Mouse (Mus musculus) midbrain, embryonic 10.5 days (tissue): ENCODE measurements around the gene Zic5. TPM values are rescaled to one million over a fixed set of nuclear protein-coding genes. Genes with fewer than 3 reads are reported as not detected.

ENCODE experiments used
- DNase-seq: peaks from one replicate; pipeline ENCODE4 v3.0.0-alpha.2; 2017; ENCODE audit warnings: low spot score
- H3K27ac ChIP-seq: fragments of 300-500 bp; sonication (generic); replicated peaks from 2 replicates; pipeline ENCODE4 v1.5.1; 2016; ENCODE audit warnings: mild to moderate bottlenecking
- H3K27me3 ChIP-seq: fragments of 300-500 bp; sonication (generic); 2 replicates; pipeline ENCODE4 v1.6.1; 2016; ENCODE audit warnings: low read depth, mild to moderate bottlenecking; ENCODE audit not compliant: poor library complexity, severe bottlenecking
- H3K36me3 ChIP-seq: fragments of 300-500 bp; sonication (generic); 2 replicates; pipeline ENCODE4 v1.6.1; 2016; ENCODE audit warnings: mild to moderate bottlenecking, moderate library complexity
- H3K4me1 ChIP-seq: fragments of 300-500 bp; sonication (generic); 2 replicates; pipeline ENCODE4 v1.6.1; 2016
- H3K4me3 ChIP-seq: fragments of 300-500 bp; sonication (generic); 2 replicates; pipeline ENCODE4 v1.5.1; 2016; ENCODE audit warnings: mild to moderate bottlenecking, moderate library complexity
- H3K9me3 ChIP-seq: fragments of 300-500 bp; sonication (generic); replicated peaks from 2 replicates; pipeline ENCODE4 v1.6.1; 2016; ENCODE audit warnings: mild to moderate bottlenecking
- WGBS: fragments of 180-500 bp; shearing (Covaris S2); methylation state at CpG from one replicate; pipeline ENCODE4 v1.1.7; 2016; 5-methylcytosine and 5-hydroxymethylcytosine counted together
- polyA plus RNA-seq: library from polyadenylated mRNA; unstranded; fragments of >200 nt; fragmentation: Nextera tagmentation; extraction: Ambion mirVana; gene quantifications from 2 replicates; pipeline ENCODE4 v1.2.1, GENCODE M21; 2016

Gene Zic5
- polyA plus RNA-seq, 1 experiment from 2014 or later = 15.3 TPM

DNA sequence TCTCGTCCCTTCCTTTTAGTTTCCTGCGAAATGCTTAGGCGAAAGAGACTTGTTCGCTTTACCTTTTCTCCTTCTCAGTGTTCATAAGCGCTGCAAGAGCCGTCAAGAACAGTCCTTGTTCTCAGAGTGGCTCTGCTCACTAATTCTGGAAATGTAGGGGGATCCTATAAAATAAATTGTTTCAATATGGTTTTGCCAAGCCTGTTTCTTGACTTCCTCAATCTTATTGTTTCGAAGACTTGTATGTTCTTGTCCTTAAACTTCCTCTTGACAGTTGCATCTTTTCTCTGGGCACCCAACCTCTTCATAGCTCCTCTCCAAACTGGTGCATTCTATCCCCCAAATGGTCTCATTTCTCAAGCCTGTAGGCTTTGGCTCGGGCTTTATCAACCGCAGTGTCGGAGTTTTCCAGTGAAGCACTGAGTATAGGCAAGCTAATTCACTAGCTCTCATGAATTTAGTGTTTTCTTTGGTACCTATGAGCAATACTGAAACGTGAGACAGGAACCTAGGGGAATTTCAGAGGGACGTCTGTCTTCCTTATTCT is 20.2 kb upstream of the Zic5 start:
- 2% methylated on average over 12 of the region's 12 CpGs for WGBS
- DNase-seq = peak; percentile 36
- Histone ChIP-seq H3K27me3 (peaks cover 100% of the 10 kb centered on the region), H3K27ac (peak overlapping the region; percentile 43; the same call in 1 of the 2 replicates), H3K9me3 (no peaks in the 10 kb centered on the region), H3K36me3 (no peaks in the 10 kb centered on the region), H3K4me3 (peak overlapping the region; percentile 44), H3K4me1 (peaks cover 71% of the 10 kb centered on the region)

DNA sequence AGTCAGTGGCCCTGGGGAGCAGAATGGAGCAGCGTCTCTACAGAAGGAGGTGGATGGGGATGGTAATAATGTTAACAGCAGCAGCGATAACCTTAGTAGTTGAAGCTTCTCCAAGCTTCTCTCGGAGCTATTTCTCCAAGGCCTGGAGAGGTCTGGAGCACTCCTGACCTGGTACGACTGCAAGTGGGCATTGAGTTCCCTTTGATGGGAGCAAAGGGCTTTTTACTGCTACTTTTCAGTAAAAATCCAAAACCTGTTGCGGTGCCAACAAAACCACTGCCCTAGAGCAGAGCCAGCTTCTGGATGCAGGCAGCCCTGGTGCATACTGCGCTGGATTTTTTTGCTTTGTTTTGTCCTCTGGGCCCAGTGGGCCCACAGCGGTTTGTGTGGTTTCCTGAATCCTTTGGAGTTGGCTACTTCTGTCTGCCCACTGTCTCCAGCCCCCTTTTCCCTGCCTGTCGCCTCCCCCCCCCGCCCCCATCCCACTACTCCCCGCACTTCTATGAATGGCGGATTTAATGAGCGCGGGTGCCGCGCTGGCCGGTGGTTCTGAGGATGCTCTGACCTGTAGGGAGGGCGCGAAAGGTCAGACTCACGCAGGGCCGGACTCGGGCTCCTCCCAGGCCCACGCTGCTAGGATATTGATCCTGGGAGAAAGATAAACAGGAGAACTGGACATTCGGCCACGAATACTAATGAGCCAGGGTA is 19.5 kb upstream of the Zic5 start:
- Histone ChIP-seq H3K4me1 (peaks cover 70% of the 10 kb centered on the region), H3K27me3 (peaks cover 100% of the 10 kb centered on the region)

DNA sequence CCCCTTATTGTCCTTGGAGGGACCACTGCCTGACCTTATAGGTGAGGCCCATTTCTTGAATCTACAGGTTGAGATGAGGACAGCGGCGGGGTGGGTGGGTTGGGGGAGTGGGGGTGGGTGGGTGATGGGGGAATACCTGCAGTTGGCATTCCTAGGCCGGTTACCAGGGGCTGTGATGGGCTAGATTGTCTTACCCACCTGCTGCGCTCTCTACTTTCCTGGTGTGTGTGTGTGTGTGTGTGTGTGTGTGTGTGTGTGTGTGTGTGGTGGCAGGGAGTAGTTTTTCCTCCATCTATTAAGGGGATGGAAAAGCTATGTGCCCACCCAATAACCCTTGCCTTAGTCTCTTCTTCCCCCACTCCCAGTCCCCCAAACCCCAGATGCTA is 19.0 kb upstream of the Zic5 start:
- H3K27ac ChIP-seq = peak overlapping the region; percentile 43
- no peaks in the 10 kb centered on the region for H3K9me3 ChIP-seq
- 7% methylated on average over 4 of the region's 4 CpGs for WGBS
- H3K4me1 ChIP-seq = peaks cover 66% of the 10 kb centered on the region
- peaks cover 100% of the 10 kb centered on the region for H3K27me3 ChIP-seq
- DNase-seq = no peak
- no peaks in the 10 kb centered on the region for H3K36me3 ChIP-seq
- H3K4me3 ChIP-seq = peak overlapping the region; percentile 44

More for the DNA sequence above, 19.5 kb upstream of the Zic5 start:
- peak; percentile 73 for DNase-seq
- H3K27ac ChIP-seq = peak overlapping the region; percentile 43
- 1% methylated on average over 24 of the region's 24 CpGs for WGBS
- H3K36me3 ChIP-seq = no peaks in the 10 kb centered on the region
- H3K9me3 ChIP-seq = no peaks in the 10 kb centered on the region
- H3K4me3 ChIP-seq = peak overlapping the region; percentile 44

DNA sequence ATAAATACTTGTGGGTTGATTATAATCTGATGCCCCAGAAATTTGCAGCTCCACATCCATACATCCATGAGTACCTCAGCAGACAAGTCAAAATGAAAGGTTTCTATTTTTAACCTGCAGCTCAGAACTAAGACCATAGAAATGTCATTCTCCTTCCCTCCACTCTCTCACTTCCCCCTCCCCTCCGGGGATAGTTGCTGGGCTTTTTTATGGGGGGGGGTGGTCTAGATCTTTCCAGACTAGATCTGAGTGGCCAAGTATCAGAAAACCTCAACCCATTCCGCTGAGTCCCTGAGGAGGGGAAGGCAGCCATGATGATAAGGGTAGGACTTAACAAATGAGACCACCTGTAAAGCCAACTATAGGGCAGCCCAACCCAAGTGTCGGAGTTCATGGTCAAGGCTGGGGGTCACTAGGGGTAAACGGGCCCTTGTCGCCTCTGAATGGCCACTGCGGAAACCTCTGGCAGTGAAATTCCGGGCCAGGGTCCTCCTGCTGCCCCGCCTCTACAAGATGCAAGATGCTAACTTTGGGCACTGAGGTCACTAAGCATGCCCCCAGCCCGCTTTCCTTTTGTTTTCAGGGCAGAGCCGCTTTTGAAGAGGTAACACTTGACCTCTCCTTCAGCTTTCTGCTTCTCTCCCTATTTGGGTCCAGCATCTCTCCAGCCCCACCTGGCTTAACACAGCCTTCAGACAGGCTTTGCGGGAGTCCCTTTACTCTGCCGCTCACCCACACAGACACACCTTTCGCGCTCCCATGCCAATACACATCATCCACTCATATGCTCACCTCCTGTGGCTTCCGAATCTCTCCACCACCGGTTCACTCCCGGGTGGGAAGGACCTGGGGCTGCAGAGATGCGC is 18.3 kb upstream of the Zic5 start:
- Histone ChIP-seq H3K27me3 (peaks cover 98% of the 10 kb centered on the region), H3K9me3 (no peaks in the 10 kb centered on the region), H3K4me1 (peaks cover 66% of the 10 kb centered on the region), H3K36me3 (peaks cover 3% of the 10 kb centered on the region), H3K27ac (peak overlapping the region; percentile 43), H3K4me3 (peak overlapping the region; percentile 44)
- WGBS = 2% methylated on average over 18 of the region's 18 CpGs
- peak; percentile 57 for DNase-seq

DNA sequence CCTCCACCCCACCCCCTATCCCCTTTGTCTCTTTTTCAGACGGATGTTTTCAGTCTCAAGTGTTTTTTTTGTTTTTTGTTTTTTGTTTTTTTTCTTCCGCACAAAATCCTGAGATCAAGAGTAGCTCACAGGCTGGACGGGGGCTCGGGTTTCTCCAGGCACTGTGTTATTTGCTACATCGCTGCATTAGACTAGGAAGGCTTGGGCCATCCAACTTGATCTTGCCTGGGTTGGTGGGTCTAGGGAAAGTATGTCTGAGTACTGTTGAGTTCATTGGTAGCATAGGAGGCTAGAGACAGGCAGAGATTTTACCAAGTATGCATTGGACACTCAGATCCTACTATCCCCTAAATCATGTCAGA is 17.5 kb upstream of the Zic5 start:
- no peak for DNase-seq
- Histone ChIP-seq H3K27ac (peak overlapping the region; percentile 97), H3K9me3 (no peaks in the 10 kb centered on the region), H3K4me1 (peaks cover 74% of the 10 kb centered on the region), H3K4me3 (peak overlapping the region; percentile 82), H3K27me3 (peaks cover 98% of the 10 kb centered on the region), H3K36me3 (peaks cover 11% of the 10 kb centered on the region)
- 2% methylated on average over 5 of the region's 5 CpGs for WGBS

DNA sequence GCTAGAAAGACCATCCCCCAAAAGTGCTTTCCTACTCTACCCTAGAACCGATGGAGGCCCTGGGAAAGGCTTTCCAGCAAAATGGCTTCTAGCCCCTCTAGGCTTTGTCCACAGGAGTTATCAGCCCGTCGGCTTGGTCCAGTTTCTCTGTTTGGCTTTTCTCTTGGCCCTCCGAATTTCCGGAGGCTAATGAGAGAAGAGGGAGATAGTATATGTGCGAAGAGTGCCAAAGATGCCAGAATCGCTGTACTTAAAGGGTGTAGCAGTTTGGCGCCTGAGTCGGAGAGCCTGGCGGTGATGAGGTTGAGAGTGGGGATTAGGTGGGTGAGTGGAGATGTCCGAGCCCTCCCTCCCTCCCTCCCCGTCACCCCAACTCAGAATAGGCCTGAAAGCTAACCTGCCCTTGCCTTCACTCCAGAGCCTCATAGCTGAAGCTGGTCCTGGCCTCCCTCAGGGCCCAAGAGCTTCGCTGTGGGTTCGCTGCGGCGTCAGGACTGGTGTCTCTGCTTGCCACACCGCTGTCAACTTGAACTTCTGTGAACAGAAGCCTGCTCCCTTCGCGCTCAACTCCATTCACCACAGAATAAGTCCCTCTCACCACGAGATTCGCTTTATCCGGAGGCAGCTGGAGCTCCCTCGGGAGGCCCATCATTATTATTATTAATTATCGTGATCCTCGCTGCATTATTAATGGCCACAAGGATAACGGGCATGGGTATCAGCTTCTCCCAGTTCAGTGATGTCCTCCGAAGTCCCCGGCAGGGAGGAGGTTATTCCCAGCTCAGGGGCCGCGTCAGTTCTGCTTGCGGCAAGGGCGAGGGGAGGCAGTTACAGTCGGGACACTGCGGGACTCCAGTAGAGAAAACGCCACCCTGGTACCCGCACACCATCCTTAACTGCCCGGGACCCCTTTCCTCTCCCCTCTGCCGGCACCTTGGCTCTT is 16.9 kb upstream of the Zic5 start:
- Histone ChIP-seq H3K27me3 (peaks cover 98% of the 10 kb centered on the region), H3K36me3 (peaks cover 12% of the 10 kb centered on the region), H3K4me1 (peaks cover 76% of the 10 kb centered on the region), H3K27ac (peak overlapping the region; percentile 97), H3K9me3 (no peaks in the 10 kb centered on the region), H3K4me3 (peak overlapping the region; percentile 82)
- peak; percentile 71 for DNase-seq
- under 1% methylated on average over 38 of the region's 38 CpGs for WGBS

DNA sequence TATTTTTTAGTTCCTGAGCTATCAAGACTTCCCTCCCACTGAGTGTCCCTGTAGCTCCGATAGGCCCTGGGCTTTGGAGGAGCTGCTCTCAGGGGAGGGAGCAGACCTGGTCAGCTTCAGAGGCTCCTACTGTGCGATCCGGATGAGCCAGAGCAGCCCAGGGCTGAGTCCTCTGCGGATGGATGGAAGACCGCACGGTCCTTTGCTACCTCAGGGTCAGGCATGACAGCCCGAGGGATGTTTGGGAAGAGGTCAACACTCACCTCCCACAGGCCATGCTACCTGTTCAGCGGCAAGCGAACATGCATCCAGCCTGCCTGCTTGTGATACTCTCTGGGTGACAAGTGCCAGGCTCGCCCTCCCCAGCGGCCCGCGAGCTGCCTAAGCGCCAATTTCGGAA is 15.7 kb upstream of the Zic5 start:
- Histone ChIP-seq H3K9me3 (no peaks in the 10 kb centered on the region), H3K4me3 (peak overlapping the region; percentile 82), H3K27me3 (peaks cover 98% of the 10 kb centered on the region), H3K4me1 (peaks cover 80% of the 10 kb centered on the region), H3K36me3 (peaks cover 18% of the 10 kb centered on the region), H3K27ac (peak overlapping the region; percentile 97)
- DNase-seq = peak; percentile 58
- 2% methylated on average over 15 of the region's 15 CpGs for WGBS

DNA sequence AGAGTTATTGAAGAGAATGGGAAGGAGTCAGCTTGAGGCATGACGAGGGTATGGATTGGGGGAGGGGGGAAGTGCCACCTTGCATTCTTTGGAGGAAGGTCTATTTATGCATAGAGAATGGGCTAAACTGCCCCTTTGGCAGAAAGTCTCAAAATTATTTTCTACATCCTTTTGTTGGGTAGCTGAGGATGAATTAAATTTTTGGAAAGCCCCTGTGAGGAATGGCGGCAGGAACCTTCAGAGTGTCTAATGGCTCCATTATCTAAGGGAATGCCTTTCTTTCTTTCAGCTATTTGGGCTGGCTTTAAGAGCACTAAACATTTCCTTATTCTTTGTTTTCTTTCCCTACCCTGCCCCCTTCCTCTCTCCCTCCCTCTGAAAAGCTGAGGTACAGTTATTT is 14.9 kb upstream of the Zic5 start:
- WGBS = 3% methylated on average over 2 of the region's 2 CpGs
- Histone ChIP-seq H3K27ac (peak overlapping the region; percentile 97), H3K27me3 (peaks cover 98% of the 10 kb centered on the region), H3K9me3 (no peaks in the 10 kb centered on the region), H3K4me1 (peaks cover 82% of the 10 kb centered on the region), H3K4me3 (peak overlapping the region; percentile 82), H3K36me3 (peaks cover 22% of the 10 kb centered on the region)
- DNase-seq = peak; percentile 41

DNA sequence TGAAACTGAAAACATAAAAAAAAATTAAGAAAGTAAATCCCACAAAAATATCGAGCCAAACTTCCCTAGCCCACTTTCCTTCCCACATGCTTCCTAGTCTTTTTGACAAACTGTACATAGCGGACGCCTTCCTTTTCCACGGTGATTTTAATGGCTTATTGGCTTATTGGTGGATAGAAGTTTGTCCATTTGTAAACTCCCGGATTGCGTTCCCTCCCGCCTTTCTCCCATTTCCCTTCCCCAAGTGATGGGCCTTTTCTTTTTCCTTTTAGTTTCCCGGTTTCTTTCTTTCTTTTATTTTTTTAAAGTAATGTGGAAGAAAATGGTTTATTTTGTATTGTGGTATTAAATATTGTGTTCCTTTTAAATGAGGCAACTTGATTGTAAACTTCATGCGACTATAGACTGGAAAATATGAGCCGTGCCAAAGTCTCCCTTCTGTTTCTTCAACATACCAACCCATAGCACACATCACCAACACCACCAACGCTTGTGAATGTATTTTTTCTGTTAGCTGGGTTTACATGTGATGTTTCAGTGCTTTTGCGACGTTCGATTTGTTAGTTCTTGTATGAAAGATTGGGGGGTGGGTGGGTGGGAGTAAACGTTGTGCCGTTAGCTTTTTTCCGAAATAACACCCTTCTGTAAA is 14.1 kb upstream of the Zic5 start:
- H3K9me3 ChIP-seq = no peaks in the 10 kb centered on the region
- H3K4me3 ChIP-seq = peak overlapping the region; percentile 82
- 8% methylated on average over 17 of the region's 17 CpGs for WGBS
- H3K36me3 ChIP-seq = peaks cover 22% of the 10 kb centered on the region
- DNase-seq = peak; percentile 19
- H3K4me1 ChIP-seq = peaks cover 82% of the 10 kb centered on the region
- peaks cover 98% of the 10 kb centered on the region for H3K27me3 ChIP-seq
- peak overlapping the region; percentile 97 for H3K27ac ChIP-seq

DNA sequence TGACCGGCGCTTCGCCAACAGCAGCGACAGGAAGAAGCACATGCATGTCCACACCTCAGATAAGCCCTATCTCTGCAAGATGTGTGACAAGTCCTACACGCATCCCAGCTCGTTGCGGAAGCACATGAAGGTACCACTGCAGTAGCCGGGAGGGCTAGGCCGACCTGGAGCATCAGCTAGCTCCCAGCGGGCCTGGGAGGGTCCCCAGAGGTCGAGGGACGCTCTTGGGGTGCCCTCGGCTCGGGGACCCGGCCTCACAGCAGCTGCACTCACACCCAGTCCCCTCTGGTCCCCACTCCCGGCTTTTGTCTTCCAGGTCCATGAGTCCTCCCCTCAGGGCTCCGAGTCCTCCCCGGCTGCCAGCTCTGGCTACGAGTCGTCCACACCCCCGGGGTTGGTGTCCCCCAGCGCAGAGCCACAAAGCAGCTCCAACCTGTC is 13.1 kb upstream of the Zic5 start:
- H3K9me3 ChIP-seq = no peaks in the 10 kb centered on the region
- H3K36me3 ChIP-seq = peaks cover 22% of the 10 kb centered on the region
- H3K27ac ChIP-seq = peak overlapping the region; percentile 97
- peak overlapping the region; percentile 82 for H3K4me3 ChIP-seq
- peaks cover 82% of the 10 kb centered on the region for H3K4me1 ChIP-seq
- under 1% methylated on average over 22 of the region's 22 CpGs for WGBS
- peaks cover 98% of the 10 kb centered on the region for H3K27me3 ChIP-seq
- peak; percentile 78 for DNase-seq

DNA sequence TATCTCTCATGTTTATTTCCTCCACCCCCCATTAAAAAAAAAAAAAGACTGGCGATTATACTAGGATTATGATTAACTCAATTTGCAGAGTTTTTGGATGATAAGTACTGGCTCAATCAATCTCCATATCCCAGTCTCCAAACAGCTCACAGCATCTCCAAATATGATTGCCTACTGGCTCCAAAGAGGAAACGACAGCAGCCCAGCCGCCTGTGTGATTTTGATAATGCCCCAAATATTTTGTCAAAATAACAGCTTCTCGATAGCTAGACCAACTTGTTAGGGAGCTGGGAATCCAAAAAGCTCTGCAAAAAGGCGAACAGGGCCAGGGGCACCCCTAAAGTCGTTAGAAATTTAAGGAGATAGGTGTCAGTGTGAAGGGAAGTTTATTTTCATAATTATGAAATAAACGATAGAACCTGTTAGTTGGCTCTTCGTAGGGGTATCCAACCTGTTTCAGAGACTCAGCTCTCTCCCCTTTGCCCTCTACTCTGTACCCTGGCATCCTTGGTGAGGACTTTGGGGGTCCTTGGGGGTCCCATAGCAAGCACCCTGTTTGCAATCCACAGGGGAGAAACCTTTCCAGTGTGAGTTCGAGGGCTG is 12.6 kb upstream of the Zic5 start:
- H3K4me1 ChIP-seq = peaks cover 82% of the 10 kb centered on the region
- peaks cover 98% of the 10 kb centered on the region for H3K27me3 ChIP-seq
- peak overlapping the region; percentile 97 for H3K27ac ChIP-seq
- peak overlapping the region; percentile 82 for H3K4me3 ChIP-seq
- peaks cover 22% of the 10 kb centered on the region for H3K36me3 ChIP-seq
- DNase-seq = no peak
- 2% methylated on average over 9 of the region's 9 CpGs for WGBS
- H3K9me3 ChIP-seq = no peaks in the 10 kb centered on the region
